10 mouse cellular contexts compared by ENCODE assay signal in the genomic region with DNA sequence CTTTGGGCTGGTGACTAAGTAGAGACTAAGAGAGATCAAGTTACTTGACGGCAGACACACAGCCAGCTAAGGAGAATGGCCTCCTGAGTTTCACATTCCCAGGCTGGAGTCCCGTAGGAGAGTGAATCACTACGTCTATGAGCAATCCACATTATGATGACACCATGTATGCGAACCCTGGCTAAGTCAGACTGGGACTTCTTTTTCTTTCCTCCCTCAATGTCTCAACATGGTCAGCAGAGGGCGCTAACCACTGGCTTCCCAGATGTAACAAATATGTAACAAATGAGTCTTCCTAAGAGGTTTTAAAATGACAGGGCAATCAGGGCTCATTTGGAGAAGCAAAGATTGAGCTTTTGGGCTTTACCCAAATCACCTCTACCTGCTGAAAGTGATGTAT. TPM values are rescaled to one million over a fixed set of nuclear protein-coding genes. Genes with fewer than 3 reads are reported as not detected.
A peak's percentile ranks its signal among the peaks of the same experiment; 100 is the strongest.
DNase-seq lines count a peak whose midpoint lies in the region; ATAC-seq and TF ChIP-seq lines count a peak whose summit lies in the region.
"Had no signal": no experiment of that assay in that cellular context is flagged by ENCODE, and none has a peak within 500 bp of the region (broad histone marks: within the 10 kb centered on the region; RNA-seq: fewer than 3 reads in every experiment).

No protein-coding gene starts in this region.

- no peak; a peak in 2 of 6 replicates for TF ChIP-seq CTCF in MEL (IDR thresholded peaks at IDR 0.05 in 2 of 3, conservative IDR thresholded peaks at IDR 0.05 in 1 of 3; ENCODE audit: control insufficient read depth in 1 of 3, insufficient read depth in 1 of 3, low read depth in 2 of 3, low read length in 3 of 3, poor library complexity in 1 of 3, severe bottlenecking in 1 of 3)
- peak; percentile 80 for TF ChIP-seq CTCF in gastrocnemius, adult 2 months (IDR thresholded peaks at IDR 0.05)
- peak; percentile 88 for TF ChIP-seq CTCF in midbrain, postnatal 0 days (IDR thresholded peaks at IDR 0.05)

- WGBS in kidney, embryonic 14.5 days, result 14% methylated on average over 5 of the region's 5 CpGs
- 35% methylated on average over 5 of the region's 5 CpGs for WGBS in midbrain, postnatal 0 days

- no peak overlapping the region for H3K4me3 ChIP-seq in kidney, embryonic 14.5 days (ENCODE audit: low read length)
- H3K4me3 ChIP-seq in MEL (ENCODE audit: control insufficient read depth in 1 of 2, insufficient read depth in 1 of 2, low read depth in 2 of 2, low read length in 2 of 2), result no peak overlapping the region
- H3K4me3 ChIP-seq in gastrocnemius, adult 2 months, result no peak overlapping the region
- H3K4me3 ChIP-seq in midbrain, postnatal 0 days (ENCODE audit: low read depth, low read length), result no peak overlapping the region
- H3K4me3 ChIP-seq: limb, embryonic 13.5 days; stomach, embryonic 15.5 days had no signal

- H3K27me3 ChIP-seq in kidney, embryonic 14.5 days (ENCODE audit: control insufficient read depth, insufficient read depth, low read length), result 0 out of 2 replicates have a peak, but pooled peaks cover 3% of the 10 kb centered on the region
- H3K27me3 ChIP-seq in MEL (ENCODE audit: control insufficient read depth in 1 of 2, insufficient read depth in 2 of 2, low read length in 2 of 2), result no peaks in the 10 kb centered on the region
- H3K27me3 ChIP-seq in midbrain, postnatal 0 days (ENCODE audit: insufficient read depth, low read length), result no peaks in the 10 kb centered on the region

- H3K9ac ChIP-seq in kidney, embryonic 14.5 days (ENCODE audit: low read depth, low read length), result no peak overlapping the region
- no peak overlapping the region for H3K9ac ChIP-seq in MEL (ENCODE audit: control insufficient read depth, low read depth, low read length, poor library complexity, severe bottlenecking)
- H3K9ac ChIP-seq in midbrain, postnatal 0 days (replicated peaks; ENCODE audit: low read length, poor library complexity, severe bottlenecking), result no peak overlapping the region
- H3K9ac ChIP-seq: limb, embryonic 13.5 days; stomach, embryonic 15.5 days had no signal

- H3K4me2 ChIP-seq in kidney, embryonic 14.5 days (replicated peaks; ENCODE audit: low read depth, low read length), result no peak overlapping the region
- no peak overlapping the region for H3K4me2 ChIP-seq in midbrain, postnatal 0 days (ENCODE audit: low read depth, low read length, poor library complexity, severe bottlenecking)
- H3K4me2 ChIP-seq: limb, embryonic 13.5 days; stomach, embryonic 15.5 days had no signal

- no peaks in the 10 kb centered on the region for H3K9me3 ChIP-seq in kidney, embryonic 14.5 days (ENCODE audit: control insufficient read depth, low read length)
- H3K9me3 ChIP-seq in MEL (replicated peaks; ENCODE audit: insufficient read depth, low read length), result no peaks in the 10 kb centered on the region
- H3K9me3 ChIP-seq in midbrain, postnatal 0 days (ENCODE audit: low read length), result no peaks in the 10 kb centered on the region
- H3K9me3 ChIP-seq: limb, embryonic 13.5 days; stomach, embryonic 15.5 days had no signal

- TF ChIP-seq RAD21 in MEL (IDR thresholded peaks at IDR 0.05; ENCODE audit: low read depth, low read length), result no peak; the same call in 1 of the 2 replicates

- TF ChIP-seq POLR2A in MEL (IDR thresholded peaks at IDR 0.05; ENCODE audit: control insufficient read depth in 1 of 2, insufficient read depth in 1 of 2, low read depth in 1 of 2, low read length in 2 of 2, poor library complexity in 1 of 2), result no peak

- TF ChIP-seq EP300 in MEL (IDR thresholded peaks at IDR 0.05; ENCODE audit: low read depth in 1 of 2, low read length in 2 of 2), result no peak

- no peak overlapping the region for H3K27ac ChIP-seq in kidney, embryonic 14.5 days (ENCODE audit: low read depth, low read length)
- no peak overlapping the region for H3K27ac ChIP-seq in MEL (ENCODE audit: control insufficient read depth, low read depth, low read length)
- no peak overlapping the region; the same call in 1 of the 2 replicates for H3K27ac ChIP-seq in gastrocnemius, adult 2 months
- no peak overlapping the region for H3K27ac ChIP-seq in midbrain, postnatal 0 days (ENCODE audit: low read depth, low read length)
- H3K27ac ChIP-seq: limb, embryonic 13.5 days; stomach, embryonic 15.5 days had no signal

- H3K36me3 ChIP-seq in kidney, embryonic 14.5 days (ENCODE audit: control insufficient read depth, insufficient read depth, low read length), result no peaks in the 10 kb centered on the region
- H3K36me3 ChIP-seq in MEL (ENCODE audit: control insufficient read depth in 1 of 2, insufficient read depth in 2 of 2, low read length in 2 of 2), result no peaks in the 10 kb centered on the region
- no peaks in the 10 kb centered on the region for H3K36me3 ChIP-seq in midbrain, postnatal 0 days (ENCODE audit: insufficient read depth, low read length)
- H3K36me3 ChIP-seq: limb, embryonic 13.5 days; stomach, embryonic 15.5 days had no signal

- no peak for ATAC-seq in kidney, embryonic 14.5 days (ENCODE audit: low FRiP score, low TSS enrichment)
- ATAC-seq in midbrain, postnatal 0 days (ENCODE audit: low FRiP score), result no peak
- ATAC-seq in megakaryocyte, adult 5-6 weeks (ENCODE audit: poor library complexity, severe bottlenecking), result no peak

- DNase-seq in kidney, adult 11 months, result peak; percentile 15
- DNase-seq in MEL (ENCODE audit: low read depth, low spot score), result peak; percentile 2
- DNase-seq in c-Kit-positive CD71-positive TER-119-negative erythroid progenitor cells, embryonic 14.5 days (ENCODE audit: low read depth), result peak; percentile 14
- DNase-seq in gastrocnemius, adult 2 months, result peak; percentile 44
- DNase-seq in layer of hippocampus, adult 9-11 months, result peak; percentile 35
- peak; percentile 82 for DNase-seq in midbrain, postnatal 0 days (ENCODE audit: low spot score)

- intact Hi-C loops in gastrocnemius, adult 2 months (cut with DNase I), result no loop called here

- no peaks in the 10 kb centered on the region for H3K79me2 ChIP-seq in MEL (ENCODE audit: control insufficient read depth, insufficient read depth, low read length, poor library complexity)

- H3K4me1 ChIP-seq in kidney, embryonic 14.5 days (ENCODE audit: control insufficient read depth, insufficient read depth, low read length), result peaks cover 9% of the 10 kb centered on the region
- H3K4me1 ChIP-seq in MEL (ENCODE audit: control insufficient read depth in 1 of 2, insufficient read depth in 2 of 2, low read length in 2 of 2), result no peaks in the 10 kb centered on the region
- H3K4me1 ChIP-seq in midbrain, postnatal 0 days (ENCODE audit: insufficient read depth, low read length), result no peaks in the 10 kb centered on the region
- H3K4me1 ChIP-seq: stomach, embryonic 15.5 days had no signal

TF ChIP-seq in MEL, 35 proteins besides CTCF, POLR2A, EP300 and RAD21:
- TF ChIP-seq MYC (IDR thresholded peaks at IDR 0.05; ENCODE audit: low read depth, low read length) (no peak), E2F4 (IDR thresholded peaks at IDR 0.05; ENCODE audit: borderline replicate concordance, low read depth, low read length) (no peak), CHD2 (IDR thresholded peaks at IDR 0.05; ENCODE audit: low read length) (no peak), JUND (IDR thresholded peaks at IDR 0.05; ENCODE audit: low read depth, low read length) (no peak), ELF1 (IDR thresholded peaks at IDR 0.05; ENCODE audit: low read depth, low read length) (no peak), SMC3 (IDR thresholded peaks at IDR 0.05; ENCODE audit: low read depth, low read length) (no peak), USF2 (IDR thresholded peaks at IDR 0.05; ENCODE audit: borderline replicate concordance in 1 of 2, insufficient read depth in 1 of 2, low read depth in 1 of 2, low read length in 2 of 2) (no peak), CHD1 (IDR thresholded peaks at IDR 0.05; ENCODE audit: low read depth, low read length) (no peak), NRF1 (IDR thresholded peaks at IDR 0.05; ENCODE audit: insufficient read depth, low read depth, low read length, poor library complexity, severe bottlenecking) (no peak)

RNA-seq across cellular contexts. Expression of gene Asb18, which starts 36.9 kb away (rescaled TPM):
- not detected in 2 replicates for polyA plus RNA-seq in kidney, embryonic 14.5 days (2014; fragmentation: Nextera tagmentation; extraction: Ambion mirVana)
- not detected in 2 replicates for total RNA-seq in MEL (2012; rRNA removed)
- polyA plus RNA-seq in MEL (2012; ENCODE audit: insufficient read depth in 1 of 2, insufficient read length in 2 of 2, low read depth in 1 of 2, low replicate concordance in 2 of 2, missing spikeins in 1 of 2), result not detected
- 10 to 100 TPM; 18.0 to 39.9 TPM for total RNA-seq in gastrocnemius, adult 2 months (2021)
- 0.61 and 1.6 TPM in 2 replicates for total RNA-seq in midbrain, postnatal 0 days (2014; rRNA removed)
- polyA plus RNA-seq in midbrain, postnatal 0 days (2015; fragmentation: Nextera tagmentation; extraction: Ambion mirVana), result 0.28 and 0.39 TPM in 2 replicates
- not detected in 2 replicates for total RNA-seq in megakaryocyte, adult 5-6 weeks (2015)
- total RNA-seq in megakaryocyte, adult 5-6 weeks (2017), result not detected in 2 replicates
- polyA plus RNA-seq: stomach, embryonic 15.5 days had no signal

Comparison
In these comparisons a context has a peak if more than half of its experiments do, and no peak if none do; other contexts are left out.
1. DNase-seq: peak in every context shown above with its lines; median percentile 82 in midbrain, postnatal 0 days; 44 in gastrocnemius, adult 2 months; 35 in layer of hippocampus, adult 9-11 months; 15 in kidney, adult 11 months; 14 in c-Kit-positive CD71-positive TER-119-negative erythroid progenitor cells, embryonic 14.5 days; 2 in MEL.
2. CTCF ChIP-seq: peak in gastrocnemius, adult 2 months (single experiment) and midbrain, postnatal 0 days (single experiment); none in MEL (0 of 3).